Mouse (Mus musculus): Measurements from ENCODE around the gene Gsap.
"Not testable (repeated sequence)": the region's sequence is repeated elsewhere in the genome, so short reads cannot be mapped to it uniquely, and the experiment has no call there.

Gsap gene

GRCm38 (mm10) chr5:21183046-21183445 is 3.0 kb upstream of the Gsap start:
- not testable (repeated sequence) for DNase-seq

DNA sequence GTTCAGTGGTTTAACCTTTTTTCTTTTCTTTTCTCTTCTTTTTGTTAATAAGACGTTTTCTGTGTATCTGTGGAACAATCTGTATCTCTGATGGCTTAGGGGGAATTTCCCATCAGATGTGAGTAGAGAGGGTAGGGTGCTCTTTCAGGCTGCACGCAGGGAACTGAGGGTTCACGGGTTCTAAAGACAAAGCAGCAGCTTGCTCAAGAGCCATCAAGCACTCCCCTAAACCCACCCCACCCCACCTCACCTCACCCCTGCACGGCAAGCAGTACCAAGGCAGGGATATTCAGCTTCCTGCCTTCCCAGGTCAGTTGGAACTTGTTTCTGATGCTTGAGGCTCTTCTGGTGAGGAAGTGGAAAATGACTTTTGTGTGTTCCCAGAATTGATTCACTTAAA is 766 bp downstream of the Gsap start:
- no peak for DNase-seq

GRCm38 (mm10) chr5:21188435-21188834 is 2.4 kb downstream of the Gsap start:
- DNase-seq = no peak

DNA sequence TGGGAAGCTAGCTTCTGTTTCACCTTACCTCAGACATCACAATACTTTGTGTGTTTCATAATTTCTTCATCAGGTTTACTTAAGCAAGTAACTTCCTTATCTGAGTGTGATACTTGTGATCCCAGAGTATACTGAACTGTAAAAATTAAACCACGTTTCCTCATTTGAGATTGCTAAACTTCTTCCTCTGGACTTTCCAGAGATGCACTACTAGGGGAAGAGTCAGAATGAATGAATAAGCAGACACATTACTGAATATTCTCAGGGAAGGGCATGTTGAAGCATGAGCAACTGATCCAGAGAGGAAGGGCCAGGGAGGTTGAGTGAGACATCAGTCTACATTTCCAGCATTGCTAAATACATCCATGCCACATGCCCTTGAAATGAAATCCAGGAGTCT is 3.0 kb downstream of the Gsap start:
- no peak for DNase-seq

DNA sequence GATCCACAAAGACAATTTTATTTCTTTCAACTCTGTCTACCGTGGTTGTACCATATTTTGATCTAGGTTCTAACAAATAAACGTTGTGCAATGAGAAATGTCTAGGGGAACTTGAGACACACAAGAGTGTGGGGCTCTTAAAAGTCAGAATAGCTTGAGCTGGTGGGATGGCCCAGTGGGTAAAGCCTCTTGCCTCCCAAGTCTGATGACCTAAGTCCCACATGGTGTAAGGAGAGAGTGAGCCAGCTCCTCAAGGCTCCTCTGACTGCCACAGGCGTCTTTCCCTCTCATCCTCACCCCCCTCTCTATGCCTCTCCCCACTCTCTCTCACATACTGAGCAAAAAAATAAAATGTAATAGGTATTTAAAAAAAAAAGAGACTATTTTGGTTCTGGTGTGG is 3.4 kb downstream of the Gsap start:
- no peak for DNase-seq

- no peak for DNase-seq
Observed at GRCm38 (mm10) chr5:21203504-21203903, 17.4 kb downstream of the Gsap start.

DNA sequence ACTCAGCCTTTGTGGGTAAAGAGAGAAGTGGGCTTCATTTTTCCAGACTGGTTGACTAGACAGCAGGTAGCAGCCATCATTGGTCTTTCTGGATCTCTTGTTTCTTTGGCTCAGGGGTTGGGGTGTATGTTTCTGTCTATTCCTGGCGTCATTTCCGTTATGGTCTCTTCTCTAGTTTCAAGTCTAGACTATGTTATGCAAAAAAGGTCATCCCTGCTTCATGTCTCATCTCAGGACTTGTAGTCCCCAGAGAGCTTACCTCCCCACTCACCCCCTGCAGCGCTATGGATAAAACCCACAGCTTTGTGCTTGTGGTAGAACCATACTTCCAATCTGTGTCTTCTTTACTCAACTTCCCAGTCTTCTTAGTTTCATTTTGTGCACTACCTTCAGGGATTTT is 18.1 kb downstream of the Gsap start:
- DNase-seq = no peak

- no peak for DNase-seq
Observed at GRCm38 (mm10) chr5:21206014-21206413, 20.0 kb downstream of the Gsap start.

DNA sequence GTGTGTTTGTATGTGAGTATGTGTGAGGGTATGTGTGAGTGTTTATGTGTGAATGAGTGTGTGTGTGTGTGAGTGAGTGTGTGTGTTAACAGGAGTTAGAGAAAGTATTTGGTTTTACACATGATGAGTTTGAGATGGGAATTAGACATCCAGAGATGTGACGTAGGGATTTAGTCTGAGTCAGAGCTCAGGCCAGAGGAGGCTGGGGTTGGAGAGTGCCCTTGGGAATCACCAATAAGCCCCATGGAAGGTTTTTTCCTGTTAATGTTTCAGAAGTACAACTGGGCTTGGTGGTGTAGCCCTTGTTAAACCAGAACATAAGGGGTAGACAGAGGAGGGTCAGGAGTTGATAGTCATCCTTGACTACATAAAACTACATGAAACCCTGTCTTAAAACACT is 25.4 kb downstream of the Gsap start:
- DNase-seq = no peak

DNA sequence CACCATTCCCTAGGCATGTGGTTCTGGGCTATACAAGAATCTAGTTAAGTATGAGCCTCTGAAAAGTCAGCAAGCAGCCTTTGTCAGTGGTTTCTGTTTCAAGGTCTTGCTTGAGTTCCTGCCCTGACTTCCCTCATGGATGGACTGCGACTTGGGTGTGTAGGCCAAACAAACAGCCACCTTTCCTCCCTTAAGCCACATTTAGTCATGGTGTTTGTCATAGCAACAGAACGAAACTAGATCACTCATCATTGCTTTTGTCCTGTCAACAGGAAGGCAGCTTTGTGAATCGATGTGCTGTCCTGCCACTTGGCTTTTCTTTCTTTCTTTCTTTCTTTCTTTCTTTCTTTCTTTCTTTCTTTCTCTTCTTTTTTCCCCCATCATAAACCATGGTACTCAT is 26.9 kb downstream of the Gsap start:
- no peak for DNase-seq

DNA sequence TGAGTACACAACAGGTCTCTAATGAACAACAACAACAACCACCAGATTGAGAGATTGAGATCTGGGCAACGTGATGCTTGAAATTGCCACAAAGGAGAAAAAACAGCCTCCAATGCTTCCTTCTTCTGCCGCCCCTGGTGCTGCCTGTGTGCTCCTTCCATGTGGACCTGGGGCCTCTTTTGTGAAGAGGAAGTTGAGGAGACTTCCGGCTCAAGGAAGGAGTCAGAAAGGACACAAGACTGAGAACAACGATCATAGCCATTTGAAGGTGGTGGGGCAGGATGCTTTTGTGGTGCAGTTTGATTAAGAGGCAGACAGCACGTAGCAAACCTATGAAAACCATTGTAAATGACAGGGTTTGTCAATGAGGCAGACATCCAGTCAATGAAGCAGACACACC is 27.7 kb downstream of the Gsap start:
- DNase-seq = no peak

- DNase-seq = peak; percentile 86
Observed at GRCm38 (mm10) chr5:21217453-21218294, 31.6 kb downstream of the Gsap start.

GRCm38 (mm10) chr5:21232876-21233275 is 46.8 kb downstream of the Gsap start:
- no peak for DNase-seq

DNA sequence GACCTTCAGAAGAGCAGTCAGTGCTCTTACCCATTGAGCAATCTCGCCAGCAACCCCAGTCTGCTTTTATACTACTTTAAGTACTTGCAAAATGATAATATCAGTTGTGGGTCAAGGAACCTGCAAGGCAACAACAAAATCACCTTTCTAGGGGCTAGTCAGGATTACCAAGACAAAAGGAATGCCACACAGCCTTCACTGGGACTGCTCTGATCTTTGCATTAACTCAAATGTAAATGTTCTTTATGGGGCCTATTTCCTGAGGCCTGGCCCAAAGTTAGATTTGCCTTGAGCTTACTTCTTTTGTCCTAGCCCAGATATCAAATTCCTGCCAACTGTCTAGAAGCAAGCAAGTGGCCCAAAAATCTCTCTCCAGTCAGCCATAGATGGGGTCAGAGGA is 58.5 kb downstream of the Gsap start:
- no peak for DNase-seq

GRCm38 (mm10) chr5:21245241-21245640 is 59.2 kb downstream of the Gsap start:
- no peak for DNase-seq

DNA sequence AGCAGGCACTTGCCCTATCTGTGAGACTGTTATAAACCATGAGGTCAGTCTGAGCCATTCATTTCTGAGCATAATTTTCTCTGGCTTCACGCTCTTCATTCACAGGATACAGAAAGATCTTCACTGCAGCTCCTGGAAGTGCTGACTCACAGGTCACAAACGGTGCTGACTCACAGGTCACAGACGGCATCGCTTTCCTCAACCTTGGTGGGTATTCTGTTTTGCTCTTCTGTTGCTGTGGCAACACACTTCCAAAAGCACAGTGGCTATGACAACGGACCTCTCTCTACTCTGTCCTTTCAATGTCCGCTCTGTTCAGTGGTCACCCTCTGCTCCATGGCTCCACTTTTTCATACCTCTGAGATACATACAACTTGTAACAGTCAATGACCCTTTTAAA is 60.7 kb downstream of the Gsap start:
- no peak for DNase-seq

DNA sequence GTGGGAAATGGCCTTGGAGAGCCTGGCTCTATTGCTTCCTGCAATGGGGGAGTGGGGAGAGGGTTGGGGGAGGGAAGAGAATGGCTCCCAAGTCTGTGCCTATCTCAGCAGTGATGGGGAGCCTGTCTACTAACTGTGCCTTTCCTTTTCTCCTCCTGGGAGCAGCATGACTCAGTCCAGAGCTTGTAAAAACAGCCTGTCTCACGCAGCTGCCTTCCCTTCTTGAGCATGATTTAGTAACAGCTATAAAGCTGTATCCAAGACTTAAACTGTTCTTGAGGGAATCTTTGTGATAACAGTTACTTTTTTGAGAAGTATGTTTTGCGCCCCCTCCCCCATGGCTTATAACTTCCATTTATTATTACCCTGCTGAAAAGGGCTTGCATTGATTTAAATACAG is 61.9 kb downstream of the Gsap start:
- DNase-seq = no peak

GRCm38 (mm10) chr5:21248834-21249233 is 62.8 kb downstream of the Gsap start:
- DNase-seq = peak; percentile 80

GRCm38 (mm10) chr5:21254731-21255525 is 68.9 kb downstream of the Gsap start:
- DNase-seq = peak; percentile 70

DNA sequence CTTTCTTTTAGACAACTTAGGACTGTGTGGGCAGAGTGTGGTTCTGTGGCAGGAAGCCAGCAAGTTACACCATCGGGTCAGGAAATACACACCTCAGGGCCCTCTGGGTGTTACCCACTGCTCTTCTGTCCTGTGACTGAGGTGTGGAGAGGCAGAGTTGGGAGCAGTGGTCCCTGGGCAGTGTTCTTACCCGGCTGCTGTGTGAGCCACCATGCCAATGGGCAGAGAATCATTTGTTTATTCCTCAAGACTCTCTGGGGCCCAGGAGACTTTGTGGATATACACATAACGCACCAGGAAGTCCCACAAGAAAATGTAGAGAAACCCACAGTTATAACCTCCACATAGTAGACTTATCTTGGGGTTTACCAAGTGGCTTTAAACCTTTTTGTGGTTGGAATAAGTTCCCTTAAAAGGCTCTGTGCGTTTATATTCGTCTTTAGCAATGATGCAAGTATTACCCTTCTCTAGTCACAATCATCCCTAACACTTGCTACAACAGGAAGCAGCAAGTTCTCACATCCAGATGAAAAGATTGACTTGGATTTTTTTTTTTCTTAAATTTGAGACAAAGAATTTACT is 69.6 kb downstream of the Gsap start:
- peak; percentile 81 for DNase-seq

GRCm38 (mm10) chr5:21257126-21257525 is 71.1 kb downstream of the Gsap start:
- DNase-seq = peak; percentile 81

- no peak for DNase-seq
Observed at GRCm38 (mm10) chr5:21257806-21258205, 71.8 kb downstream of the Gsap start.

DNA sequence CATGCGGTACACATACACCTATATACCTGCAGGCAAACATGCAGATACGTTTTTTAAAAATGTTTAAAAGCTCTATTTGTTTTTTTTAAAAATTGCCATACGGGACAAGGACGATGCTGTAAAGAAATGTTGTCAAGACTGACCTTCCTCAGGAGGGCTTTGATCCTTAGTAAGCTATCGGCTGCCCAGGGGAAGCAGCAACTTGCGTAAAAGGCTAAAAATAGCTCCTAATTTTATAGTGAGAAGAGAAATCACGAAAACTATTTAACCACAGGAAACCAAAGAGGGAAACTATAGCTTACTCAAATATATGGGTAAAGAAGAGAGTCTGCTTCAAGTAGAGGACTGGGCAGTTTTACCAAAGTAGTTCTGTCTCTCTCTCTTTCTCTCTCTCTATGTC is 74.7 kb downstream of the Gsap start:
- DNase-seq = no peak

All from heart, adult 11 months (tissue).